Mouse (Mus musculus): Measurements from ENCODE around the gene Crls1. TPM values are rescaled to one million over a fixed set of nuclear protein-coding genes. Genes with fewer than 3 reads are reported as not detected.

Gene Crls1
- polyA plus RNA-seq, 1 experiment from 2014 or later, result 26.9 TPM

- WGBS, result 80% methylated on average over 5 of the region's 5 CpGs
- Histone ChIP-seq H3K36me3 (ENCODE audit: control insufficient read depth, insufficient read depth, low read length) (no peaks in the 10 kb centered on the region), H3K4me2 (ENCODE audit: low read depth, low read length, severe bottlenecking) (no peak overlapping the region), H3K4me1 (replicated peaks; ENCODE audit: control insufficient read depth, insufficient read depth, low read length) (no peaks in the 10 kb centered on the region), H3K9ac (ENCODE audit: low read length) (no peak overlapping the region), H3K27ac (ENCODE audit: low read depth, low read length) (no peak overlapping the region), H3K27me3 (ENCODE audit: control insufficient read depth, insufficient read depth, low read length) (no peaks in the 10 kb centered on the region), H3K9me3 (ENCODE audit: control insufficient read depth, low read length) (no peaks in the 10 kb centered on the region), H3K4me3 (ENCODE audit: low read depth, low read length) (no peak overlapping the region)
- ATAC-seq (replicated peaks; ENCODE audit: low FRiP score) (no peak), DNase-seq (ENCODE audit: low spot score) (no peak)
Observed at GRCm38 (mm10) chr2:132856333-132856732, 9.9 kb downstream of the Crls1 start.

DNA sequence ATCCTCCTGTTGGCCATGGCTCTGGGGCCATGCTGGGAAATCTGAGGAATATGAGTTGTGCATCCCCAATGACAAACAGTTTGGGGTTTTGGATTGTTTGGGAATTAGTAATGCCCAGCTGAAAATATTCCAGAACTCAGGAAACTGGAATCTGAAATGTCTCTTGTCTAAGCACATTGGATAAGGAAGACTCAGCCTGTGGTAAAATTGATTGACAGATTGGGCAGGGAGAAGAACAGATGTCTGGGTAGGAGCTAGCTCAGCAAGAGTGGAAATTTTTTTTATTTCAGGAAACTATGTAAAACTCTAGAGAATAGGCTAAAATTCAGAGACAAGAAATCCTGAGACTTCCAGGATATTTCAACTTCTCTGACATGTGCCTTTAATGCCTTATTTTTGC lies 14.0 kb downstream of the Crls1 start:
- Histone ChIP-seq H3K4me3 (ENCODE audit: low read depth, low read length) (no peak overlapping the region), H3K4me1 (replicated peaks; ENCODE audit: control insufficient read depth, insufficient read depth, low read length) (no peaks in the 10 kb centered on the region), H3K27ac (ENCODE audit: low read depth, low read length) (no peak overlapping the region), H3K36me3 (ENCODE audit: control insufficient read depth, insufficient read depth, low read length) (no peaks in the 10 kb centered on the region), H3K4me2 (ENCODE audit: low read depth, low read length, severe bottlenecking) (no peak overlapping the region), H3K9ac (ENCODE audit: low read length) (no peak overlapping the region), H3K9me3 (ENCODE audit: control insufficient read depth, low read length) (no peaks in the 10 kb centered on the region), H3K27me3 (ENCODE audit: control insufficient read depth, insufficient read depth, low read length) (no peaks in the 10 kb centered on the region)
- ATAC-seq (replicated peaks; ENCODE audit: low FRiP score) (no peak), DNase-seq (ENCODE audit: low spot score) (no peak)

DNA sequence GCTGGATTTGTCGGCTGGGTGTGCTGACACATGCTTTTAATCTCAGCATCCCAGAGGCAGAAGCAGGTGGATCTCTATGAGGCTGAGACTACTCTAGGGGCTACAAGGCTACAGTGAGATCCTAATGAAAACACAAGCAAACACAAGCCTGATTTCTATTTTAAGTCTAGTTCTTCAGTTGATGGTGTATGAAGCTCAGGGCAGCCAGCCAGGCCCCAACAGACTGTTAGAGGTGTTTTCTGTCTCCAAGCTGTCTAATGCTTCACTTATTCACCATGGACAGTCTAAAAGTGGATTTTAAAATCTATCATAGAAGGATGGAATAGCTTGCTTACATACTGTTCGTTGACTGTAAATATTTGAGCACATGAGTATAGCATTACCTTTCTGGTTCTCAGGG lies 15.0 kb downstream of the Crls1 start:
- Histone ChIP-seq H3K4me1 (replicated peaks; ENCODE audit: control insufficient read depth, insufficient read depth, low read length) (no peaks in the 10 kb centered on the region), H3K27me3 (ENCODE audit: control insufficient read depth, insufficient read depth, low read length) (no peaks in the 10 kb centered on the region), H3K4me3 (ENCODE audit: low read depth, low read length) (no peak overlapping the region), H3K9ac (ENCODE audit: low read length) (no peak overlapping the region), H3K4me2 (ENCODE audit: low read depth, low read length, severe bottlenecking) (no peak overlapping the region), H3K27ac (ENCODE audit: low read depth, low read length) (no peak overlapping the region), H3K36me3 (ENCODE audit: control insufficient read depth, insufficient read depth, low read length) (no peaks in the 10 kb centered on the region), H3K9me3 (ENCODE audit: control insufficient read depth, low read length) (no peaks in the 10 kb centered on the region)
- WGBS, result 95% methylated on average over 2 of the region's 2 CpGs
- DNase-seq (ENCODE audit: low spot score) (no peak), ATAC-seq (replicated peaks; ENCODE audit: low FRiP score) (no peak)

- Histone ChIP-seq H3K4me2 (ENCODE audit: low read depth, low read length, severe bottlenecking) (no peak overlapping the region), H3K36me3 (ENCODE audit: control insufficient read depth, insufficient read depth, low read length) (no peaks in the 10 kb centered on the region), H3K9me3 (ENCODE audit: control insufficient read depth, low read length) (no peaks in the 10 kb centered on the region), H3K27ac (ENCODE audit: low read depth, low read length) (no peak overlapping the region), H3K27me3 (ENCODE audit: control insufficient read depth, insufficient read depth, low read length) (no peaks in the 10 kb centered on the region), H3K4me1 (replicated peaks; ENCODE audit: control insufficient read depth, insufficient read depth, low read length) (no peaks in the 10 kb centered on the region), H3K9ac (ENCODE audit: low read length) (no peak overlapping the region), H3K4me3 (ENCODE audit: low read depth, low read length) (no peak overlapping the region)
- no peak for DNase-seq (ENCODE audit: low spot score)
- no peak for ATAC-seq (replicated peaks; ENCODE audit: low FRiP score)
- WGBS, result 91% methylated on average over 2 of the region's 2 CpGs
Observed at GRCm38 (mm10) chr2:132863325-132863724, 16.9 kb downstream of the Crls1 start.

DNA sequence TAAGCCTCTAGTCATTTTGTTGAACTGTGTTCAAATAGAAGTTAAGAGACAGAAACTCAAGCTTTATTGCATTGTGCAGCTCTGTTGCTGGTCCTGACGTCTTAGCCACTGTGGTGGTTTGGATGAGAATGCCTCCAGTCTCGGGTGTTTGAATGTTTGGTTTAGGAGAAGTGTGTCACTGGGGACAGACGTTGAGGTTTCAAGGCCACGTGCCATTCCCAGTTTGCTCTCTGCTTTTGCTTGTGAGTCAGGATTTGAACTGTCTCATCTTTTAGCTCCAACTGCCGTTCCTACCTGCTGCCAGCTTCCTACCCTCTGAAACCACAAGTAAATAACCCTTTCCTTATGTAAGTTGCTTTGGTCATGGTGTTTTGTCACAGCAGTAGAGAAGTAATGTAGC lies 21.1 kb downstream of the Crls1 start:
- Histone ChIP-seq H3K4me3 (ENCODE audit: low read depth, low read length) (no peak overlapping the region), H3K36me3 (ENCODE audit: control insufficient read depth, insufficient read depth, low read length) (no peaks in the 10 kb centered on the region), H3K9ac (ENCODE audit: low read length) (no peak overlapping the region), H3K9me3 (ENCODE audit: control insufficient read depth, low read length) (no peaks in the 10 kb centered on the region), H3K4me1 (replicated peaks; ENCODE audit: control insufficient read depth, insufficient read depth, low read length) (no peaks in the 10 kb centered on the region), H3K4me2 (ENCODE audit: low read depth, low read length, severe bottlenecking) (no peak overlapping the region), H3K27ac (ENCODE audit: low read depth, low read length) (no peak overlapping the region), H3K27me3 (ENCODE audit: control insufficient read depth, insufficient read depth, low read length) (no peaks in the 10 kb centered on the region)
- DNase-seq (ENCODE audit: low spot score) (no peak), ATAC-seq (replicated peaks; ENCODE audit: low FRiP score) (no peak)
- 83% methylated on average over 5 of the region's 5 CpGs for WGBS

DNA sequence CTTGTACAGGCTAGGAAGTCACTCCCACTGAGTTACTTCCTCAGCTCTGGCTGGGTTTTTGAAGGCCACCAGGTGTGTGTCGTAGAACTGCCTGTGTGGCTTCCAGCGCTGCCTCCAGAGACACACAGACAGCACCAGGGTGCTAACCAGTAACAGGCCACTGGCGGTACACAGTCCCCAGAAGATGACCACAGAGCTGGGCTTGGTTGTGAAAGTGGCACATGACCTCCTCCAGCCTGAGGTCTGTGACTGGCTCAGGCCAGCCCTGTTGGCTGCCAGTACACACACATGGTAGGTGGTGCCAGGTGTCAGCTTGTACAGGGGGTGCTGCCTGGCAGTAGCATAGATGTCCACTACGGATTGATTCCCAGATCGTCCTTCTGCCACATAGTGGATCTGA lies 23.2 kb downstream of the Crls1 start:
- H3K27me3 ChIP-seq (ENCODE audit: control insufficient read depth, insufficient read depth, low read length), result no peaks in the 10 kb centered on the region
- no peaks in the 10 kb centered on the region for H3K9me3 ChIP-seq (ENCODE audit: control insufficient read depth, low read length)
- 86% methylated on average over 5 of the region's 5 CpGs for WGBS
- H3K4me2 ChIP-seq (ENCODE audit: low read depth, low read length, severe bottlenecking), result no peak overlapping the region
- no peaks in the 10 kb centered on the region for H3K4me1 ChIP-seq (replicated peaks; ENCODE audit: control insufficient read depth, insufficient read depth, low read length)
- no peak overlapping the region for H3K9ac ChIP-seq (ENCODE audit: low read length)
- DNase-seq (ENCODE audit: low spot score) (no peak), ATAC-seq (replicated peaks; ENCODE audit: low FRiP score) (no peak)
- no peaks in the 10 kb centered on the region for H3K36me3 ChIP-seq (ENCODE audit: control insufficient read depth, insufficient read depth, low read length)
- no peak overlapping the region for H3K4me3 ChIP-seq (ENCODE audit: low read depth, low read length)
- no peak overlapping the region for H3K27ac ChIP-seq (ENCODE audit: low read depth, low read length)

DNA sequence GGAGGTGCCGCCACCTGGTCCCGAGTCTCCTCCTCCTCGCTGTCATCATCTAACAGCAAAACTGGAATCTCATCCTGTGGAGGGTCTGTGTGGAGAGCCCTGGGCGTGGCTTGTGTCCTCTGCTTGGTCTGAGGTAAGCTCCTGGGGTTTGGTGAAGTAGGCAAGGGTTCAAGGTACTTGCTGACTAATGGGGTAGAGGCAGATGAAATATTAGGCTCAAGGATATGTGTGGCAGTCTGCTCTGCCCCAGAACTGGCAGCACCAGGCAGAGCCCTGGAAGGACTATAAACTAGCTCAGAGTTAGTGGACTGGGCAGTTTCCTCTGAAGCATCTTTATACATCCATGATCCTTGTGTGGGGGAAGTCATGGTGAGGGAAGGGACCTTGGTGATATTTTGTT lies 23.8 kb downstream of the Crls1 start:
- WGBS, result 80% methylated on average over 4 of the region's 4 CpGs
- no peaks in the 10 kb centered on the region for H3K36me3 ChIP-seq (ENCODE audit: control insufficient read depth, insufficient read depth, low read length)
- DNase-seq (ENCODE audit: low spot score), result no peak
- H3K27me3 ChIP-seq (ENCODE audit: control insufficient read depth, insufficient read depth, low read length), result no peaks in the 10 kb centered on the region
- no peaks in the 10 kb centered on the region for H3K4me1 ChIP-seq (replicated peaks; ENCODE audit: control insufficient read depth, insufficient read depth, low read length)
- H3K27ac ChIP-seq (ENCODE audit: low read depth, low read length), result no peak overlapping the region
- no peak for ATAC-seq (replicated peaks; ENCODE audit: low FRiP score)
- H3K9ac ChIP-seq (ENCODE audit: low read length), result no peak overlapping the region
- H3K9me3 ChIP-seq (ENCODE audit: control insufficient read depth, low read length), result no peaks in the 10 kb centered on the region
- no peak overlapping the region for H3K4me2 ChIP-seq (ENCODE audit: low read depth, low read length, severe bottlenecking)
- no peak overlapping the region for H3K4me3 ChIP-seq (ENCODE audit: low read depth, low read length)

DNA sequence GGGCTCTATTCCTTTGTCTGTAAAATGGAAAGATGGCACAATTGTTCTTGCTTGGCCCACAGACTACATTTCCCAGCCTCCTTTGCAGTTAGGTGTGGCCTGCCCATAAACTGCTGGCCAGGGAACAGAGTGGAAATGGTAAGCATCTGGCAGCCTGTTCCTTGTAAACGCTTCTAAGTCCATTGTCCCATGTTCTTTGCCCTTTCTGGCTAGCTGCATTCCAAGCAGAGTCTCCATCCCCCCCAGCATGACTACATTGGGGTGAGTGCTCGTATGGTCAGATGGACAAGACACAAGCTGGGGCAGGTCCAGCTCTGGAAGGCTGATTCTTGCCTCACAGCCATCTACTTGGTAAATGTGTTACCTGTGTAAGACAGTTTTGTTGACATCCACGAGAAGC lies 25.2 kb downstream of the Crls1 start:
- Histone ChIP-seq H3K27me3 (ENCODE audit: control insufficient read depth, insufficient read depth, low read length) (no peaks in the 10 kb centered on the region), H3K9me3 (ENCODE audit: control insufficient read depth, low read length) (no peaks in the 10 kb centered on the region), H3K9ac (ENCODE audit: low read length) (no peak overlapping the region), H3K36me3 (ENCODE audit: control insufficient read depth, insufficient read depth, low read length) (no peaks in the 10 kb centered on the region), H3K4me3 (ENCODE audit: low read depth, low read length) (no peak overlapping the region), H3K4me2 (ENCODE audit: low read depth, low read length, severe bottlenecking) (no peak overlapping the region), H3K4me1 (replicated peaks; ENCODE audit: control insufficient read depth, insufficient read depth, low read length) (no peaks in the 10 kb centered on the region), H3K27ac (ENCODE audit: low read depth, low read length) (no peak overlapping the region)
- DNase-seq (ENCODE audit: low spot score) (no peak), ATAC-seq (replicated peaks; ENCODE audit: low FRiP score) (no peak)
- 84% methylated on average over 3 of the region's 3 CpGs for WGBS

DNA sequence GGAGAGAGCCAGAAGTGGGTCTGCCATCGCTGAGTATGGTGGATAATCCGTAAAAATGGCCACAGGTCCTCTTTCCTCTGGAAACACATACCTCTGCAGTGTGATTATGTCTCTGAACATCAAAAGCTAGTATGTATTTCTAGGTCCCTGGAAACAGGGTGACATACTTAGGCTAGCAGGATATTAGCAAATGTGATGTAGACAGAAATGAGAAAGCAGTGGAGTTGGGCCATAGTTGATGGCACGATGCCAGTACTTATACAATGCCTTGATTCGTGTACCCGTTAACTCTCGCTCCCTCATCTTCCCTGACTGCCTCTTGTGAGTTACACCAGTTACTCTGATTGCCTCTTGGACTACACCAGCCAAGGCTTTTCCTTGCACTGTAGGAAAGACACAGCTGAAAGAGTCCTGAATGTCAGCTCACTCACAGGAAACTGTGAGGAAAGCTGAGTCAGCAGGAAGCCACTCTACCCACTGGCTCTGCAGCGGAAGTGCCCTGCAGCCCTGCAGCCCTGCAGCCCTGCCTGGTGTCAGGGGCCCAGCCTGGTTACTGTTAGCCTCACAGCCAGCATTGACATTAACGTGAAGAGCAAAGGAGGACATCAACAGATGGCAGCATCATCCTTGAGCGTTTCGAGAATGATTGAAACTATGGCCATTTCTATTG lies 27.3 kb downstream of the Crls1 start:
- Histone ChIP-seq H3K9ac (ENCODE audit: low read length) (no peak overlapping the region), H3K4me3 (ENCODE audit: low read depth, low read length) (no peak overlapping the region), H3K27ac (ENCODE audit: low read depth, low read length) (no peak overlapping the region), H3K4me2 (ENCODE audit: low read depth, low read length, severe bottlenecking) (no peak overlapping the region), H3K4me1 (replicated peaks; ENCODE audit: control insufficient read depth, insufficient read depth, low read length) (no peaks in the 10 kb centered on the region; the same call in 1 of the 2 replicates), H3K9me3 (ENCODE audit: control insufficient read depth, low read length) (no peaks in the 10 kb centered on the region), H3K27me3 (ENCODE audit: control insufficient read depth, insufficient read depth, low read length) (peaks cover 9% of the 10 kb centered on the region), H3K36me3 (ENCODE audit: control insufficient read depth, insufficient read depth, low read length) (no peaks in the 10 kb centered on the region)
- DNase-seq (ENCODE audit: low spot score) (no peak), ATAC-seq (replicated peaks; ENCODE audit: low FRiP score) (no peak)
- 89% methylated on average over 10 of the region's 10 CpGs for WGBS
